Mouse (Mus musculus) adrenal gland, postnatal 36 days (tissue): ENCODE data around the gene Ect2. TPM values are rescaled to one million over a fixed set of nuclear protein-coding genes. Genes with fewer than 3 reads are reported as not detected.

Experiments used
- DNase-seq, 2 experiments: peaks; one replicate each; pipeline ENCODE4 v3.0.0; 2021; ENCODE audit warnings: mixed read lengths in 1 of 2
- long read RNA-seq, 2 experiments: library from polyadenylated mRNA; stranded (forward); transcript quantifications; one replicate each; pipeline ENCODE4 v2.0.0; 2021; ENCODE audit warnings: borderline sequencing depth in 2 of 2
- total RNA-seq, 2 experiments: library from RNA; stranded (reverse); gene quantifications; 2 replicates each; pipeline ENCODE4 v1.2.3; 2021

Gene Ect2
- 1 to 10 TPM; 6.2 to 7.5 TPM for total RNA-seq
- long read RNA-seq, experiment 1, full-length matches to known transcripts, result 6 of 6 reads
- long read RNA-seq, experiment 1, partial matches to known transcripts, result 0 of 6 reads
- long read RNA-seq, experiment 1, other reads (novel, unspliced or antisense), result 0 of 6 reads
- long read RNA-seq, experiment 2, result 0 reads

DNA sequence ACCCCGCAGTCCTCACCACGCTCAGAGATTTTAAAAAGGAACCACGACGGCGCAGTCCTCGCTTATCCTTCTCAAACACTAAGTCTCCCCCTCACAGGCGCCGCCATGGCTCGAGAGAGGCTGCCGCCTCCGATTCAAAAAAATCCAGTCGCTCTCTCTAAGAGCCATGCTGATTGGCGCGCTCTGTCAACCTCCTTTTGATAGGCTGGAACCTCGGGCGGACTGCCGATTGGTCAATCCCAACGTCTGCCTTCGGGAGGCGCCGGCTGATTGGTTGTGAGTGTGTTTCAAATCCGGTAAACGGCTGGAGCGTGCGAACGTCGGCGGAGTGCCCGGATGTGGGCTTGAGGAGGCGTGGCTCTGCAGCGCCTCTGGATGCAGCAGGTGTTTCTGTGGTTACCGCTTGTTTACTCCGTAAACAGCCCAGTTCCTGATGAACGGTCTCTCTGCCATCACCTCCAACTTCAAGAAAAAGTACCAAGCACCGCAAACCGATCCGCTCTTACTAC lies at the start of gene Ect2:
Ect2 (minus strand) TSS at position 178 of the 509 bp plus-strand sequence.
- DNase-seq, result peak; percentile 98 to 99

DNA sequence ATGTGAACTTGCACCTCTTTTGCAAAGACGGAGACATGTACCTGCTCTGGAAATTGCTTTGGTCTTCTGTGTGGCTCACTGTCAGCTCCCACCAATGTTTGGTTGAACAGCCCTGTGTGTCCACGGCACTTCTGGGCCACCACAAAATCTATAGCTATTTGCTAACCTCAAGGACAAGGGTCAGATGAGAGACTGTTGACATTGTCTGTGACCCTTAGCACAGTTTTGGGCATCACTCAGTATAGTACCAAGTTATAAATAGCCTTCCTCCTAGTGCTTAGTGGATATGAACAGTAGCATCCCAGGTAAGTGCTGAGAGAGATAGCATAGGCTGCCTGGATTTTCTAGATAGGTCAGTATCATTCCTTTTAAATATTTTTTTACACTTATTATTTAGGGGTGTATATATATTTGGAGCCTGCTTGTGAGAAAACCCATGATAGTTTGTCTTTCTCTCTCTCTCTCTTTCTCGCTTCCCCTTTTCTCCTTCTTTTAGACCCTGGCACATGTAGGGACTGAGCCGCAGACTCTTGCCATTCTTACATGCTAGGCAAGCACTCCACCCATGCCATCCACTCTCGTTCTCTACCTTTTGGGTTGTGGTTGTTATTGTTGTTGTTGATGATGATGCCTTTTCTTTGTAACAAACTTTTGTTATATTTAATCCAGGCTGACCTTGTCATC lies 48.2 kb upstream of the Ect2 start:
- DNase-seq, result no peak

DNA sequence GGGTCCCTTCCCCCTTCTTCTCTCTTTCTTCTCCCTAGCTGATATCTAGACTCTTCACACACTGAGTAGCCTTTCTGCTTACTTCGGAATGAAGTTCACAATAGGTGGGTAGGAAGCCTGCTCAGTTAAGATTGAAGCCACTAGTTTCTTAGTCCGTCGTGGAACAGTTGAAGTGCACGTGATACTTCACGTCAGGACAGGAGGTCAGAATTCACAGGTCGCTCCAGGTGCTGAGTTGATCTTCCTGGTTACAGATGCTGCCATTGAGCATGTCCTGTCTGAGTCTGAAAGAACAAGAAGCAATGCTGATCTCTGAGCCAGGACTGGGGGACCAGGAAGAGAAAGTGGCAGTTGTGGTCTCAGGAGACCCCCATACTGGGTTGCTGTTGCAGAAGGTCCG lies 45.4 kb upstream of the Ect2 start:
- no peak for DNase-seq

DNA sequence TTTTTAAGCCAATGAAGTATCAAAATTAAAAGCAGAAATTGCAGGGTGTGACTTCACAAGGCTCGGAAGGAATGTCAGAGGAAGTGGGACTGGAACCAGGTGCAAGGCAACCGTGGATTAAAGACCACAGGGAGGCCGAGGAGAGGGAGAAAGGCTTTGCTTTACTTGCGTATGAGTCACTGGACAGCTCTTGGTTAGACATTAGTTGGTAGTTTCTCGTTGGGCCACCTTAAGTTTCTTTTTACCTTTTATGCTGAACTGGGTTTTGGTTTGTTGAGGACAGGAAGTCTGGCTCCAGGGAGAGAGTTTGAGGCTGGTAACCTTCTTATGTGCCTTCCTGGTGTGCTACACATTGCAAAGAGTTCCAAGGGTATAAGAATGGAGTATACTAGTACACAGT lies 44.1 kb upstream of the Ect2 start:
- DNase-seq, result no peak

DNA sequence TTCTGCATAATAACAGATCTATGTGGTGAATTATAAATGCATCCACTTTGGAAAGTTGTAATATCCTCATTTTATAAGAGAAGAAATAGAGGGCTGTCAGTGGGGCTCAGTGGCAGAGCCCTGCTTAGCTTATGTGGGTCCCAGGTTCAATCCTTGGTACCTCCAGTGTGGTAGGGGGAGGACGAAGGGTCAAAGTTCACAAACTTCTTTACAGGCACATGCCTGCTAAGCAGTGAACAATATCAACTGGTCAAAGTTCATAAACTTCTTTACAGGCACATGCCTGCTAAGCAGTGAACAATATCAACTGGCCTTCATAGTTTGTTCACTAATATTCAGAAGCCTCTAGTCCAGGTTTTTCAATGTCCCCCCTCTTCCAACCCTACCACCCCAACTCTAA lies 42.9 kb upstream of the Ect2 start:
- no peak for DNase-seq

DNA sequence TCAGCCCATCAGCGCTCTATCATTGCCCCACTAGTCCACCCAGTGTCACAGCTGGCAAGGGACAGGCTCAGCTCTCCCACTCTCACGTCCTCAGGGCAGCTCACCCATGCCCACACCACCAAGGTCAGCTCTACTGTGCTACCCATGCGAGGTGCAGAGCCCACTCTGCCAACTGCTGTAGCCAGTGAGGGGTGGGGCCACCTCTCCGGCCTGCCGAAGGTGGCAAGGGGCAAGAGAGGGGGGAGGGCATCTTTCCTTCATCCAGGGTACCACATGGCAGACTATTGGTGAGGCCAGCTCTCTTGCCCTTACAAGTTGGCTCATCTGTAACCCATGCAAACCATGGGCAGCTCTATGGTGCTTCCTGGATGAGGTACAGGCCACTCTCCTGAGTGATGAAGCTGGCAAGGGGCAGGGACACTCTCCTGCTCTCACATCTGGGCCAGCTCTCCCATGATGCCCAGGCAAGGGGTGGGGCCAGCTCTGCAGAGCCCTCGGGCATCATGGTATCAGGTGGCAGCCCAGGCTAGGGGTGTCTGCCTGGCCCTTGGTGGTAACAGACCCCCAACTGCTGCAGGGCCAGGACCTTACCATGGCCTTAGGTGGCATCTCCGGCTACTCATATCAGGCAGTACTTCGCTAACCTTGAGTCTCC lies 42.0 kb upstream of the Ect2 start:
- no peak for DNase-seq

DNA sequence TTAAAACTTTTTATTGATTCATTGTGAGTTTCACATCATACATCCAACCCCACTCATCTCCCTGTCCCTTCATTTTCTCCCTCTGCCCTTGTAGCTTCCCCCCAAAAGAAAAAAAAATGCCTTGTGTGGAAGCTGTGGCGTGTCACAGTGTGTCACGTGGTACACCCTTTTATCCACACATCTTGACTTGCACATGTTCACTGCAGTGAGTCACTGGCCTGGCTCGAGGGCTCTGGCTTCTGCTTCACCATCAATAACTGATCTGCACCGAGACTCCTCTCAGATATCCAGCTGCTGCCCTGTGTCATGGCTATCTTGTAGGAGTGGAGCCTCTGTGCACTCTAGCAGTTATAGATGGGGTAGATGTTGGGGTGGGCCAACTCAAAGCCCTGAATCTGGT lies 41.5 kb upstream of the Ect2 start:
- peak; percentile 70 to 76 for DNase-seq

DNA sequence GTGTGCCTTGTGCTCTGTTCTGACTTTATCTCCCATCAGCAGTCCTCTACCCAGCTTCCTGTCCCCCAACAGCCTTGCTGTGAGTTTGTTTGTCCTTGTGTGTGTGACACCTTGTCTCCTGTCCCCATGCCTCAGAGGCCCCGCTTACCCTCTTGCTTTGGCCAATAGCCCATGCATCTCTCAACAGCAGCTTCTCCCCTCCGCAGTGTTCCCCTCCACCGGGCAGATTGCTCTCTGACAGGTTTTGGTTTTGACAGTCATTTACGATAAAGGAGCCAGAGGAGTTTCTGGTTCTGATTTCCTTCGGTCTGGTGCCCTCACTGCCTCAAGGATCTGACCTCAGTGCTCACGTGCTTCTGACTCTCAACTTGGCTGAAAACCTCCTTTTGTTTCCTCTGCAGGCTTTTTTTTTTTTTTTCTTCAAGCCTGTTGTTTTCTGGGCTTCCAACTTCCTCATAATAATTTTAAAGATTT lies 40.2 kb upstream of the Ect2 start:
- peak; percentile 43 to 59 for DNase-seq

DNA sequence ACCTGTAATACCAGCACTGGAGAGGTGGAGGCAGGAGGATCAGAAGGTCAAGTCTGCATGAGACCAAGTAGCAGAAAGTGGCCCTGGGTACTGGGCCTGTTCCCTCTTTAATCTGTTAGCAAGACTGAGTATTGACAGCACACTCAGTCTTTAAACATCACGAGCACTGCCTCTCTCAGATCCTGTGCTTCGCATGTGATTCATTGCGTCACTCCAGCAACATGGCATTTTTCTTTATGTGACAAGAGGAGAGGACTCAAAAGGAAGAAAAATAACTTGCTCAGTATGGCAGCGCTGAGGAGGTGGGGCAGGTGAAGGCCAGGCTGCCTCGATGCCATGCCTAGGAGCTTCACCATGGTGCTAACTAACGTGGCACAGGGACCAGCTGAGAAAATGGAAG lies 38.2 kb upstream of the Ect2 start:
- peak; percentile 28 to 53 for DNase-seq

DNA sequence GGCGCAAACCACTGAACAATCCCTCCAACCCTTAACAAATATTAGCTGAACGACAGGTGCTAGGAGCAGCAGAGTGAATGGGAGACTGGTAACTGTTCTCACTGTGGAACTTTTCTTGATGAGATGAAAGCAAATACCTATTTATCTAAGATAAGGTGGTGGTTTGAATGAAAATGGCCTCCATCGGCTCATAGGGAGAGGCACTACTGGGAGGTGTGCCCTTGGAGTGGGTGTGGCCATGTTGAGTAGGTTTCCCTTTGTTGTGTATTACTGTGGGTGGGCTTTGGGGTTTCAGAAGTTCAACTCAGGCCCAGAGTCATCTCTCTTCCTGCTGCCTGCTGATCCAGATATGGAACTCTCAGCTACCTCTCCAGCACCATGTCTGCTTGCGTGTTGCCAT lies 37.2 kb upstream of the Ect2 start:
- DNase-seq, result no peak

DNA sequence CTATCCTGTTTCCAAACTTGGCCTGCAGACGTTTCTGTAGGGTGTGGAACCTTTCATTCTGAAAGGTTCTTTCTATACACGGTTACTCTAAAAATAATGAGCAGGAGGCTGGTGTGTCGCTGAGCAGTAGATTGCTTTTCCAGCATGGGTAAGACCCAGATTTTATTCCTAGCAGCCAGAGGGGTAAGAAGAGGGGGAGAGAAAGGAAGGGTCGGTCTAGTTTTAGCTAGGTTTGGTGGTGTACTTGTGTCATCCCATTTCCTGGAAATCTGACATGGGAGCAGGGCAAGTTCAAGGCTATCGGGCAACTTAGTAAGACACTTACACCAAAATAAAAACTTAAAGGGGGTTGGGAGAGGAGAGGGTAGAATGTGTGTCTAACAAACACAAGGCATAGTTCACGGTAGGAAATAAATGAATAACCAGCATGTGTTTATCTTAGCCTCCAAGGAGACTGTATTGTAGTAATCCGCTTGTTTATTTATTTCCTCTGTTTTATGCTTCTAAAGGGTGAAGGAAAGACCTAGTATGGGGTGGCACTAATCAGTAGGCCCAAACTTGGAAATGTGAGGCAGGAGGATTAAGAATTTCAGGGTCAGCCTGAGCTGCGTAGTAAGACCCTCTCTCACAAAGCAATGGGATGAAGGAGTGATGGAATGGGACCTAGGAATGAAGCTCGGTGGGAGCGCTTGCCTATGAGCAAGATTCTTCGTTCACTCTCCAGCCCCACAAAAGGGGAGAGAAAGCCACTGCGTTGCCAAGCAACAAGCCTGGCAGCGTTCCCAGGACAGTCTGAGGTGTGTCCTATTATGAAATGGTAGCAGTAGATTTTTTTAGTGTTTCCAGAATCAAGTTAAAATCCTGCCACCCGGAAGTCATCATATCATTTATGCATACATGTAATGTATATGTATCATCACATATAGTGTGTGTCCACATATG lies 35.9 kb upstream of the Ect2 start:
- peak; percentile 93 for DNase-seq

DNA sequence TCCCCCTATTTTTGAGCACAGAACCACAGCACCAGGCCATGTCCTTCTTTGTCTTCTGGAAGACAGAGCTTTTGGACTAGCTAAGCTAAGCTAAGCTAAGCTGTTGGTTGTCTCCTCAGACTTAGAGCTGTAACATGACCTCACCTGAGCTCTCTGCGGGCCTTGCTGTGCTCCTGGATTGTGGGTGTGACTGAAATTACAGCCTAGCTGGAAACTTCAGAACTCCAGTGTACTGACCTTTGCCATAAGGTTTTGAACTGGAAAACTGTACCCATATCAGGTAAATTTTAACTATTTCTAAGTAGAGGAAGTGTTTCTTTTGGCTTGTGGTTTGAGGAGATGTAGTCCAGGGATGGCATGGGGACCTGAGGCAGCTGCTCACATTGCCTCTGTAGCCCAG lies 34.7 kb upstream of the Ect2 start:
- no peak for DNase-seq

DNA sequence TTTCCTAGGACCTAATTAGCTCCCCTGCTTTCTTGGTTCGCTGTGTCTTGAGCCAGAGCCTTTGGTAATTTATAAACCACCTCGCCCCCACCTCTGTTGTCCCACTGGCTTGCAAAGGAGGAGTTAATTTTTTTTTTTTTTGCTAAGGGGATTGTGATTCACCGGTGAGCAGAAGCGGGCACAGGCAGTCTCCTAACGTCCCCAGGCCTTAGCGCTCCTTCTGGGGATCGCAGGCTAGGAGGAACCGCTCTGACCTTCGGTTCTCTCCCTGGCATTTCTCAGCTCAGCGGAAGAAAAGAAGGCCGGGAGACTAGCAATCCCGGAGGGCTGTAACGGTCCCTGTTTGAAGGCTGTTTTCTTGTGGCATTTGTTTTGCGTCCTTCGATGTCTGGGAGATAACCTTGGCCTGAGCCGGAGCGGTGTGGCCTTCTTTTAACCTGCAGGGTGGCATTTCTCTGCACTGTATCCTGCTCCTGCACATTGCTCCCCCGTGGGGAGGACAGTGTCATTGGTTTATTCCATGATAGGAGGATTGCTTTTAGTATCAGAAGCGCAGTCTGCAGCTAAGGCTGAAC lies 30.0 kb upstream of the Ect2 start:
- DNase-seq, result peak; percentile 72 to 78

DNA sequence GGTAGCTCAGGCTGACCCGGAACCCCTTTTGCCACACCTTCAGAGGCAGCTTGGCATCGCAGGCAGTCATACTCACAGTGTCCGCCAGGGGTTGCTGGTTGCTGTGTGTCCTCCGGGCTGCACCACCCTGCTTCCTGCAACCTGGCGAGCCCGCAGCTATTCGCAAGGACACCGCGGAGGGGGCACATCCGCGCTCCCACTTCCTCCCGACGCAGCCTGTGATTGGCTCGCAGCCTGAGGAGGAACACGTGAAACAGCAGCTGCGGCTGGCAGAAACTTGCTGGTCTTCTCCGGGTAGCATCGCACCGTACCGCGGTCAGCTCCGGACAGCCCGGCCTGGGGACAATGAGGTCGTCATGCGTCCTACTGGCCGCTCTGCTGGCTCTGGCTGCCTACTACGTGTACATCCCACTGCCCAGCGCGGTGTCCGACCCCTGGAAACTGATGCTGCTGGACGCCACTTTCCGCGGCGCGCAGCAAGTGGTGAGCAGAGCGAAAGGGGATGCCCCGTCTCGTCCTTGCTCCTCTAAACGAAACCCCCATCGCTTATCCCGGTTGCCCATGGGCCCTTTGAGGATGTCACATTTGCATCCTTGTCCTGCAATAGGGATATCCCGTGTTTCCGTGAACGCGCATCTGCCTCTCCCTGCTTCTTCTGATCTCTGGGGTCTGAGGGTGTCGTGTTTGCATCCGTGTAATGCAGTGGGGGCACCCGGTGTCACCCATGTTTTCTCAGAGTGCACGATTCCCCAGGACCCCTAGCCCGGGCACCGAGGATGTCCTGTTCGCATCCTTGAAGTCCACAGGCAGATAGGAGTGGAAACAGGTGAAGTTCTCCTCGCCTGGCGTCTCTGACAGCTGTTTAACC lies 29.3 kb upstream of the Ect2 start, which contains the start of gene Nceh1:
Nceh1 (plus strand) TSS at position 233 of the 868 bp plus-strand sequence.
- DNase-seq, result peak; percentile 96

DNA sequence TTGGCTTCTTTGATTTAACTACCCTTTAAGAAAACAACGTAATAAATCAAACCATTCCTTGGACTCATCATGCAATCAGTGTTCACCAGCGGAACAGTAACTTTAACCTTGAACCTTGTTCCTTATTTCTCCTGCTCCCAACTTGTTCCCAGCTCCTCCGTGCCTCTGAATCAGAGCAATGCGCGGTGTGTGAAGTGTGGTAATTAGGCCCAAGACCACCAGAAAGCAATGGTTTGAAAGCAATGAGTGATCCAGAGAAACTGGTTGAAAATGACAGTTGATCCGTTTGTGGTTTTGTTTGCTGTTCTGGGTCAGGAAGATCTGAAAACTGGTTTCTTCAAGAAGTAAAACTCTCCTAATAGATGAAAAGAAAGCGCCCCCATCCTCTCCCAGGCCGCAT lies 26.0 kb upstream of the Ect2 start:
- no peak for DNase-seq

DNA sequence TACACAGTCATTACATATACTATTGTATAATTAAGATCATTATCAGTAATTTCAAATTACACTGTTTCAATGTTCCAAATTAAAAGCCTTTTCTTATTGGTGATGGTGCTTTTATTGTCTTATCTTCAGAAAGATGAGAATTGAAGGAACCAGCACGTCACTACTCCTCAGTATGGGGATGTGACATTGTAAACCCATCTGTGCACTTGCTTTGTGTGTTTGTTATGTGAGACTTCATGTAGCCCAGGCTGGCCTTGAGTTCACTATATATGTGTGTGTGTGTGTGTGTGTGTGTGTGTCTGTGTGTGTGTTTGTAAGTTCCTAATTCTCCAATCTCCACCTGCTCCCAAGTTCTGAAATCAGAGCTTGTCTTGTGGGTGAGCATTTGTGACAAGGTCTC lies 16.6 kb upstream of the Ect2 start:
- DNase-seq, result no peak

DNA sequence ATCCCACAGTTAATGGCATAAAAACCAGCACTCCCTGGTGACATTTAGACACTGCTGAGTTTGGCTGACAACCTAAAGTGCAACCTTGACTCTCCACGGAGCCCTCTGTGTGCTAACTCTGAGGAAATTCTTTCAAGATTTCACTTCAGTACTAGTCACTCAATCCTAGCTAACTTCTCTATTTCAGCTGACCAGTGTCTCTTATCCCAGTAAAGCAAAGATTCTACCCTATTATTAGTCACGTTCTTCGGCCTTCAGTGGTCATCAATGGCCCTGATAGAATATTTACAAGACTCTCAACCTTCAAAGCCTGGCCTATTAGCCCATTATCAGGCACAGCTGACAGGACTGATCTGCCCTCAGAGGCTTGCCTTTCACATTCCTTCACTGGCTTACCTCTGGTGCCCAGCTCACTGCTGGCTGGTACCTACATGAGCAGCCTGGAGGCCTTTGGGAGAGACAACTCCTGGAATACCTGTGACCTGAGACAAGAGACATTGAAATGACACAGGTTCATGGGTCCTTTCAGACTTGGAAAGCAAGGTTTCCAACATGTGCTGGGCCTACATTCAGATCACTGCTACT lies 11.9 kb upstream of the Ect2 start:
- DNase-seq, result peak; percentile 31 to 37

DNA sequence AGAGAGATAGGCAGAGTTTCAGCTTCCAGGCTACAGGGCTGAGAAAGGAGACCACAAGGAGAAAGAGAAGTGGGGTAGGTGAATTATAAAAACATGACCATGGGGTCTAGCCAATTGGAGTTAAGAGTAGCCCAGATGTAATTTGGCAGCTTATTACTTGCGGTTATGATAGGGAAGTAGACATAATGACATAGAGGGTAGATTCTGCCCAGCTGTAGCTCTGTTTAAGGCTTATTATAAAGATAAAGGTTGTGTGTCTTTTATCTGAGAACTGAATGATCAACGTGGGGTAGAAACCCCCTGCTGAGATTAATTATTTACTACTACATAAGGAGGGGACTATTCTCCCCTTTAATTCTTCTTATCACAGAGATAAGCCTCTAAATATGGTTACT lies 8.7 kb upstream of the Ect2 start:
- DNase-seq, result no peak

DNA sequence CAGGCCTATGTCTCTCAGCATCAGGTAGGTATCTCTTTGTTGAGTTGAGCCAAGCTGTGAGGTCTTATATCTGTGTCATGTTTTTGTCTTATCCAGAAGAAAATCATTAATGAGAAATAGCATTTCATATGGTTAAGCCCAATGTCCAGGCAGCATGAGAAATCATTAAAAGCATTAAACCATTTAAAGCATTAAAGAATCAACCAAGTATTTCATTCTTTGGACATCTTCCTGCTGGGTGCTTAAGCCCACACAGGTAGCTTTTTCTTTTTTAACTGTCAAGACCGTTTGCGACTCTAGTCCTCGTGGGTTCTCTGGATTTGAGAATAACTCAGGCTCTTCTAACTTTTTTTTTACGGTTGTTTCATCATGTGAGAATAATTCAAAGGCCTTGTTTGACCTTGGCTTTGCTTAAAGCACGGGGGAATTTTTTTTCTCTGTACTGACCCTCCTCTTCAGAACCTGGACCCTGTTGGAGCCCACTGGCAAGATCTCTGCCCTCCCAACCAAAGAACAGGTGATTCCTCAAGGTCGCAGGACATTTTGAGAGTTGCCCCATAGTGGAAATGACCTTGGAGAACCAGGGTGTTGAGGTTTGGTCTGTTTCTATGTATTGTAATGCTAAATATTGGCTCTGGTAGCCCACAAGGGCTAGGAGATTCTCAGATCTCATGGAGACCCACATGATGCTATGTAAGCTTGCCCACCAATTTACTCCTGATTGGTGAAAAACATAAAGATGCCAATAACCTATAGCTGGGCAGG lies 8.1 kb upstream of the Ect2 start:
- no peak for DNase-seq

DNA sequence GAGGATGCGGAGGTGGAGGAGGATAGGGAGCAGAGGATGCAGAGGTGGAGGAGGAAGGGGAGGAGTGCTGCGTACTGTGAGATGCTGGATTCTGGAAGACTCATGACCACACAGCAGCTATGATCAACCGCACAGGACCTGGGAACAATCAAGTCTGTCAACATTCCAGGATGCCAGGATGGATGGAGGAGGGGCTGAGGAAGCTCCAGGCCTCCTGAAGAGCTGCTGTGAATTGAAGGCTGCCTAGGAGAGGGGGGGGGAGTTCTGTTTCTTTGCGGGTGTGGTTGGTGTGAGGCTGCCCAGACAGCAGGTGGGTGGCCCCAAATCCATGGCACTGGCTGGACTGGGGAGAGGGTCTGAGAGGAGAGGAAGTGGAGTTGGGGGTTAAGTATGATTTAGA lies 5.2 kb upstream of the Ect2 start:
- no peak for DNase-seq
